Mouse (Mus musculus): ENCODE results near the gene Gpx1.

Gpx1 gene

GRCm38 (mm10) chr9:108339886-108340257, 1.2 kb downstream of the Gpx1 start:
- peak; percentile 46 for DNase-seq (ENCODE audit: low spot score)

GRCm38 (mm10) chr9:108340258-108341138, 1.8 kb downstream of the Gpx1 start:
- peak; percentile 71 for DNase-seq (ENCODE audit: low spot score)

DNA sequence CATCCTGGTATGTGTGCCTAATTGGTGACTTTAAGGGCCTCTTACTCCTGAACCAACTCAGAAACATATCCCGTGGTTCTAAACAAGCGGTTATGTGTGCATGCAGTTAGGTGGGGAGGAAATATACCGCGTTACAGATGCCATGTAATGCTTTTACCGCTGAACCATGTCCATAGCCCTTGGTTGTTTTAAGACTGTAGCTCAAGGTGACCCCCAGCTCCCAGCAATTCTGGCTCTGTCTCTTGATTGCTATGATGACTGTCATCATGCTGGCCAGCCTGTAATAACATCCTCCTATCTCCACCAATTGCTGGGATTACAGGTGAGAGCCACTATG, 2.4 kb downstream of the Gpx1 start:
- DNase-seq (ENCODE audit: low spot score): peak; percentile 54

DNA sequence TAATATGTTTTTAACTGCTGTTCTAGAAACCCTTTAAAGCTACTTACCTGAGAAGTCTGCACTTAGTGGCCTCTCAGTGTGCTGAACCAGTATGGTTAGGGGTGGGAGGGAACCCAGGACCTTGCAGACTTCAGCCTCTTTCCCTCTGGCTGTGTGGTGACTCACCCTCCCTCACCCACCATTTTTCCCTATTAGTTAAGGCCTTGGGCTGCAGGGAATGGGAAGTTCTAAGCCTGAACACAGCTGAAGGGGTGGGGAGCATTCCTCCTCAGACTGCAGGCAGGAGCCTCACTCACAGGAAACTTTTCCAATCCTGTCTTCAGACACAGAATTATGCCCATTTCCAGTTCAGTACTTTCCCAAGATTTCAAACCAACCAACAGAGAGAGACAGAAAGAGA, 3.1 kb downstream of the Gpx1 start:
- DNase-seq (ENCODE audit: low spot score): no peak

DNA sequence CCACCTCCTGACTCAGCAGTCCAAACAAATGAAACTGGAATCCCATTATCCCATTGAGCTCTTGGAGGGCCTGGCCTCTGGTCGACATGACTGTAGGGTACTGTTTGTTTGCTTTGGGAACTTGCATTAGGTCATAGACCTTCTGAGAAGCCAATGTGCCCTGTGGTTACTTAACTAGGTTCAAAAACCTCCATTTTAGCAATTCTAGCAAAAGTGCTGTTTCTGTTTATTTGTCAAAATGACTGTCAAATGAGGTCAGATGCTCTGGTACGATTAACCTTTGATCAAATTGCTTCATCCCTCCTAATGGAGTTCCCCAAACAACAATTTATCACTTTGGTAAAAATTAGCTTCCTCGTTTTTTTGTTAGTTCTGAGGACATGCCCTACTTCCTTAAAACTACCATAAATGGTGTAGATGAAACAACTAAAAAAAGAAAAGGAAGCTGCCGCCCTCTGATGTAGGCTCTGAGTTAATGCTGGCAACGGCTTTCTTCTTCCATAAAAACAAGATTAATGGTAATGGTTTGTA, 3.7 kb downstream of the Gpx1 start:
- no peak for DNase-seq (ENCODE audit: low spot score)

GRCm38 (mm10) chr9:108343331-108343730, 4.6 kb downstream of the Gpx1 start:
- DNase-seq (ENCODE audit: low spot score): no peak

- no peak for DNase-seq (ENCODE audit: low spot score)
Measured at GRCm38 (mm10) chr9:108343835-108344234, 5.1 kb downstream of the Gpx1 start.

DNA sequence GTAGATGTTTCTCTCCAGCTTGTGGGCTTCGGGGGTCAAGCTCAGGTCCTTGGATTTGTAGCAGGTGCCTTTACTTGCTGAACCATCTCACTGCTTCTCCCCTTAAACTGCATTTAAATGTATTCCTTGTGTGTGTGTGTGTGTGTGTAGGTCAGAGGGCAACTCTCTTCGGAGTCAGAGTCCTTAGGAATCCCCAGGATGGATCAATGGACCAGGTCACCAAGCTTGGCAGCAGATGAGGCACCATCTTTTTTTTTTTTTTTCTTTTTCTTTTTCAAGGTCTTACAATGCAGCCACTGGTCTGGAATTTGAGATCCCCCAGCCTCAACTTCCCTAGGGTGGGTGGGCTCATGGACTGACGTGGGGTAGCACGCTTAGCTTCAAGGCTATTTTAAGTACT, 5.8 kb downstream of the Gpx1 start:
- DNase-seq (ENCODE audit: low spot score): no peak

DNA sequence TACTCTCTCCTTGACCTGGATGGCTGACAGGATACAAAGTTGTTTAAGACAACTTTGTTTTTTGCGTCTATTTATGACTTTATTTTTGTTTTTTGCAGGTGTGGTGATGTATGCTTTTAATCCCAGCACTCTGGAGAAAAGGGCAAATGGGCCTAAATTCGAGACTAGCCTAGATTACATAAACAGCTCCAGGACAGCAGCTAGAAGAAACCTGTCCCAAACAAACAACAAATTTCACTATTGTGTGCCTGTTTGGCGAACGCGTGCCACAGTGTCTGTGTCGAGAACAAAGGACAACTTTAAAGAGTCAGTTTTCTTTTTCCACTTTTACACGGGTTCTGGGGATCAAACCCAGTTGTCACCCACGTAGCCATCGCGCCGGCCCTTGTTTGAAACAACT, 8.3 kb downstream of the Gpx1 start:
- no peak for DNase-seq (ENCODE audit: low spot score)

- peak; percentile 80 for DNase-seq (ENCODE audit: low spot score)
Measured at GRCm38 (mm10) chr9:108347540-108348289, 9.0 kb downstream of the Gpx1 start, which contains the start of gene Usp4. Usp4 (plus strand) TSS chr9:108347853.

DNA sequence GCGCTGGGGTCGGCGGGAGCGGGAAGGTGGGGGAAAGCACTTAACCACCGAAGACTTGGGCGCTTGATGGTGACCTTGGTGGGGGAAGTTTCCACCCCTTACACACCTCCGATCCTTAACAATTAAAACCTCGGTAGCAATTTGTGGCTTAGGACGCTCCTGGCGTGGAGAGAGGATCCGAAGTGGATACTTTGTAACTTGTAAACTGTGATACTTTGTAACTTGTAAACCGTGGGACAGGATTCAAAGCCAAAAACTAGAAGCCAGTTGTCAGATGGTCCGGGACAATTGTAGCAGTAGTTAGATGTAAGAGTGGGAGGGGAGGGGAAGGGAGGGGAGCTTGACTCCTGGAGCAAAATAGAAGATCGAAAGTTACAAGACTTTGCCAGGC, 9.6 kb downstream of the Gpx1 start:
- no peak for DNase-seq (ENCODE audit: low spot score)

DNA sequence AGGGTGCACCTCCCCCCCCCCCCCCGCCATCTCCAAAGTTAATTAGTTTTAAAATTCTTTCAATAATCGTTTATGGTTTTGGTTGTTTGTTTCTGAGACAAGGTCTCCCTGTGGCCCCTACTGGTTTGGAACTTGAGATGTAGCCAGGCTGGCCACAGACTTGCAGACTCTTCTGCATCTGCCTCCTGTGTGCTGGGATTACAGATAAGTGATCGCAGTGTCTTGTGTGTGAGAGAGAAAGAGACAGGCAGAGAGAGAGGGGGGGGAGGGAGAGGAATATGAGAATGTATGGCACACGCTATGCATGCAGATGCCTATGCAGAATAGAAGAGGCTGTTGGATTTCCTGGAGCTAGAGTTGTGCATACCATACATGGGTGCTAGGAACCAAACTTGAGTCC, 11.0 kb downstream of the Gpx1 start:
- no peak for DNase-seq (ENCODE audit: low spot score)

GRCm38 (mm10) chr9:108378234-108378633, 39.5 kb downstream of the Gpx1 start:
- no peak for DNase-seq (ENCODE audit: low spot score)

DNA sequence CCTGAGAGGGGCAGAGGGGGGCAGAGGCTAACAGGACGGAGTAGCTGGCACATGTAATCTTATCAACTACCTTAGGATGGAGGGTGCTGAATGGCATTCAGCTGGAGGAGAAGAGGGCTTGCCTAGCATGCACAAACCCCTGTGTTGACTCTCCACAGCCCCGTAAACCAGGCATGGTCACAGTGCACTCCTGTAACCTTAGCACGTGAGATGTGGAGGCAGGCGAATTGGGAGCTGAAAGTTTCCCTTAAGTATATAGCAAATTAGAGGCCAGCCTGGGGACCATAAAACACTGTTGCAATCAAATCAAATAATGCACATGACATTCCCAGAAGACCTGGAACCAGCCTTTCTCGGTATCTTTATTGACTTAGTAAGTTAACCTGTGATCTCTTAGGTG, 40.0 kb downstream of the Gpx1 start:
- DNase-seq (ENCODE audit: low spot score): no peak

DNA sequence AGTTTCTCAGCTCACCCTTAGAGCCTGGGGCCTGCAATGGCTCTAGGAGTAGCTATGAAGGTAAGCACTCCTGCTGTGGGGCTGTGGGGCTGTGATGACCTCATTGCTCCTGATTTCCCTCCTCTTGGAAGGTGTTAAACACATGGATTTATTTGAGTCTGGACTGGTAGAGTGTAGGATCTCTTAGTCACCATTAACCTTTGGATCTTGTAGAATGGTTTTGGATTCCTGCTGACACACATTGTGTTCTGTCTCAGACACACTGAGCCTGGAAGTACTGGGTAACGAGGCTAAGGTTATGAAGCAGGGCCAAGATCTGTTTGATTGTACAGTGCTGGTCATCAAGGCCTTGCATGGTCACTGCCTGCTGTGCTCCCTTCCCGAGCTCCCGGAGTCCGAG, 40.6 kb downstream of the Gpx1 start:
- no peak for DNase-seq (ENCODE audit: low spot score)

DNA sequence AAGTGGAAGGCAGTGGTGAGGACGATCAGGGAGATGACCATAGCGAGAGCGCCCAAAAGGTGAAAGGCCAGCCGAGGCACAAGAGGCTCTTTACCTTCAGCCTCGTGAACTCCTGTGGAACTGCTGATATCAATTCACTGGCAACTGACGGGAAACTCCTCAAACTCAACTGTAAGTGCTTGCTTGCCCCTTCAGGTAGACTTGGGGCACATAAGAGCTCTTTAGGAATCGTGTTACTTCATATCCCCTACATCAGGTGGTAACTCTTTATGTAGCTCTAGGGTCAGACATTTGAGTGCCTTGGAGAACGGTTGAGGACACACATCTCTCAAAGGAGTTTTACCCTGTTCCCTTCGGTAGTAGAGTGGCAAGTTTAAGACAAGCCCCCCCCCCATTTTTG, 42.7 kb downstream of the Gpx1 start:
- DNase-seq (ENCODE audit: low spot score): no peak

- no peak for DNase-seq (ENCODE audit: low spot score)
Measured at GRCm38 (mm10) chr9:108385006-108385405, 46.3 kb downstream of the Gpx1 start.

- no peak for DNase-seq (ENCODE audit: low spot score)
Measured at GRCm38 (mm10) chr9:108386816-108387215, 48.1 kb downstream of the Gpx1 start.

GRCm38 (mm10) chr9:108388601-108389000, 49.9 kb downstream of the Gpx1 start:
- no peak for DNase-seq (ENCODE audit: low spot score)

GRCm38 (mm10) chr9:108389220-108389619, 50.5 kb downstream of the Gpx1 start:
- no peak for DNase-seq (ENCODE audit: low spot score)
